Mouse (Mus musculus) lung, postnatal 10 days (tissue): ENCODE measurements around the gene Smok3b.
A peak's percentile ranks its signal among the peaks of the same experiment; 100 is the strongest.

Experiments
- DNase-seq: peaks from one replicate; pipeline ENCODE4 v3.0.0; 2021

The Smok3b gene

DNA sequence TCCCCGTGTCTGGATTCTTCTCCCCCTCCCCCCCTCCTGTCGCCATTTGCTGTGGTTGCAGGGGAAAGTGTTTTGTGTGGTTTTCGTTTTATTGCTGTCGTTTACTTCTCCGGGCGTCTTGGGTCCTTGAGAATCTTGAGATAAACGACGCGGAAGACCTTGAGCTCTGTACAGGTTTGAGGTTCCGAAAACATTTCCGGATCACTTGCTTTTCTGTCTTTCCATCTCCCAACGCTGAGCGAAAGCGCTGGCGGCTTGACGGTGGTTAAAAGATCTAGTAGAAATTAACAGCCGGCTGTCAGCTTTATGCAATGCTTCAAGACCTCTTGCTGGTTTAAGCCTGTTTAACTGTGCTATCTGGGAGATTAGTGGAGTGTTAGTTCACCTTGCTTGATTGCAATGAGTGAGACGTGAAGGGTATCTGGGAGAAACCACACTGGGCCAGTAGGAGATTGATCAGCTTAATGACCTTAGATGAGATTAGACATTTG, 64.2 kb downstream of the Smok3b start:
- peak; percentile 26 for DNase-seq

DNA sequence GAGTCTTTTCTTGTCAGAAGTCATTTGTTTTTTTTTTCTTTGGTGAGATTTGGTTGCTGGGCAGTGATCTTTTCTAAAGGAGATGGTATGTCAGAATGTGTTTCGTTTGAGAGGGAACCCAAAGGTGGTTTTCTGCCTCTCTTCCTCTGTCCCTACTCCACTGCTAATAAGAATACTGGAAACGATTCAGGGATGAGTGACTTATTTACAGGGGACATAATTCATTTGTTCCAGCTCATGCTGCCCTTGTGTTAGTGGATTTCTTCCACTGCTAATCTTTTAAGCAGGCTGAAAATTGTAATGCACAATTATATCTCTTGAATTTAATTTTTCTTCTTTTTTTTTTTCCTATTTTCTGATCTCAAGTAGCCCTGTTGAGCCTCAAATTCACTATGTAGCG, 65.6 kb downstream of the Smok3b start:
- no peak for DNase-seq

DNA sequence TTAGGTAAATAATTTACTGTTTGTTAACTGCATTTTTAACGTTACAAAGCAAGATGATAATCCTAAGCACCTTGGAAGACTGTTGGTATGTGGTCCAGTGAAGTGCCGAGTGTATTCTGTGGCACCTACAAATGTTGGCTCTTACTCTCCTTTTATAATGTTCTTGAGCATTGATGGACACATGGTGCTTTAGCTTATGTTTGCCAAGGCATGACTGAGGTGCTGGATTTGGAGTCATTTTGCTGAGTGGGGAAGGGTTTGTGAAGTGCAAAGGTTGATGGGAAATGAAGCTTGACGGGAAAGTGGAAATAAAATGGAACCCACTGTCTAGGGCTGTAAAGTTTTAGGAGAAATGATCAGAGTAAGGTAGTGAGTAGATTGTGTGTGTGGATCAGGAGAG, 67.1 kb downstream of the Smok3b start:
- DNase-seq: no peak

DNA sequence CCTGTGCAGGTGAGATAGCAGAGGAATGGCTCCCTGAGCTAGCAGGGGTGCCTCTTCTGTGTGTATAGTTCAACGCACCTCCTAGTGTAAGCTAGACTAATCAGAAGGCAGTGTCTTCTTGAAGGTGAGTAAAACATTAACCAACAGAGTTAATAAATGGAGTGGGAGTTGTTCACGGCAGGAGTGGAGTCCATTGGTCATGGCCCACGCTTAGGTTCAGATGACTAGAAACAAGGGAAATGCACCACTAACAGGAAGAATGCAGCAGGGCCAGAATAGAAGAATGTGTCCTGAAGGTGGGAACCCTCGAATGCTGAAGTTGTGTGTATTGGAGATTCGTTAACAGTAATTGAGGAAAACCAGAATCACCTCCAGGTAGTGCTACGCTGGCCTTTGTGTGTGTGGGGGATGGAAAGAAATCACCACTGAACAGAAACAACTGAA, 67.9 kb downstream of the Smok3b start:
- DNase-seq: peak; percentile 6

DNA sequence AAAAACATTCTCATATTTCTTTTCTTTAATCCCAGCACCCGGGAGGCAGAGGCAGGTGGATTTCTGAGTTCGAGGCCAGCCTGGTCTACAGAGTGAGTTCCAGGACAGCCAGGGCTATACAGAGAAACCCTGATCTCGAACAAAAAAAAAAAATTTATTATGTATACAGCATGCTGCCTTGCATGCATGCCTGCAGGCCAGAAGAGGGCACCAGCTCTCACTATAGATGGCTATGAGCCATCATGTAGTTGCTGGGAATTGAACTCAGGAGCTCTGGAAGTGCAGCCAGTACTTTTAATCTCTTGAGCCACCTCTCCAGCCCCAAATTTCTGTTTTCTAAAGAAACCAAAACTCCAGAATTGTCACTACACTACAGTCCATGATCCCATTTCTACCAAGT, 69.0 kb downstream of the Smok3b start:
- peak; percentile 19 for DNase-seq

DNA sequence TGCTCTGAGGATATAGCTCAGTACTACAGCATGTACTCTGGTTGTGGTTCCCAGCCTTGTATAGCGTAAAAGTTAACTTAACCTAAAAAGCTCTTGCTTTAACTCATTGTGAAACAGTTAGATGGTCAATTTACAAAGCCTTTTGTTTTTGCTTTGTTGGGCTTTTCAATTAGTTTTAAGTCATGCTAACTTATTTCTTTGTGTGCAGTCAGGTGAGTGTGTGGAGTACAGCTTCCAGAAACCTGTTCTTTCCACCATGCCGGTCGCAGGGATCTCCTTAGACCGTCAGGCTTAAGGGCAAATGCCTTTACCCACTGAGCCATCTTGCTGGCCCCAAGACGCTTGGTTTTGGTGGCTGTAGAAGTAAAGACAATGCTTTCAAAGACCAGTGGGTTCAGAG, 69.5 kb downstream of the Smok3b start:
- no peak for DNase-seq

DNA sequence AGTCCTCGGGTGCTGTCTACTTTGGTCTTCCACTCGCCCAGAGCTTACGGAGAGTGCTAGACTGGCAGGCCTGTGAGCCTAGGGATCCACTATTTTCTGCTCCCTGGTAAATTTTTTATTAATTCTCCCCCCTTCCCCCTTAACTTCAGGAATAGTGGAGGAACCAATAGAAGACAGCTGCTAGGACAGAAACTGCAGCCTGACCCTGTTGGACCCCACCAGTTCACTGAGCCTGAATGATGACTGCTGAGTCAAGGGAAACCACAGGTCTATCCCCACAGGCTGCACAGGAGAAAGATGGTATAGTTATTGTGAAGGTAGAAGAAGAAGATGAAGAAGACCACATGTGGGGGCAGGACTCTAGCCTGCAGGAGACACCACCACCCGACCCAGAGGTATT, 71.5 kb downstream of the Smok3b start:
- DNase-seq: no peak

DNA sequence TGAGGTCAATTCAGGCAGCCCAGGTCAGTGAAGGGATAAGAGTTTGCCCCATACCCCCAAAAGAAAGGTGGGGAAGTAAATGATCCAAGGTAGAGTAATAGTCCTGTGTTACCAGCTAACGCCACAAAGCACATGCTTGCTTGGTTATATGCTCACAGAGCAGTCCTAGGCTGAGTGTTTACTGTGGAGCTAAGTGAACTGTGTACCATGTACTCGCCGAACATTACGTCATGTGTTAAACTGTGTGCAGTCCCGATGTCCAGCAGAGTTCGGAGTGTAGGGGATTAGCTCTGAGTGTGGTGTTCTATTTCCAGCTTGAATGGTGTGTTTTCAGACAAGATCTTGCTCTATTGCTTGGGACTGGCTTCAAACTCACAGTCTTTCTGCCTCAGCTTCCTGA, 73.2 kb downstream of the Smok3b start:
- DNase-seq: no peak
